Mouse (Mus musculus): Measurements from ENCODE around the gene Tra2a. TPM values are rescaled to one million over a fixed set of nuclear protein-coding genes. Genes with fewer than 3 reads are reported as not detected.

Tra2a gene
- total and polyA plus RNA-seq, 3 experiments: 85.2 to 108 TPM; not detected in 1

- TF ChIP-seq TBP (IDR thresholded peaks at IDR 0.05; ENCODE audit: low read depth, low read length) (no peak), MEF2A (IDR thresholded peaks at IDR 0.05; ENCODE audit: extremely low read depth, insufficient replicate concordance, low read depth, low read length, poor library complexity, severe bottlenecking) (no peak), UBTF (IDR thresholded peaks at IDR 0.05; ENCODE audit: borderline replicate concordance, insufficient read depth, low read depth, low read length) (no peak), TCF12 (IDR thresholded peaks at IDR 0.05; ENCODE audit: low read depth, low read length) (no peak), MYC (IDR thresholded peaks at IDR 0.05; ENCODE audit: low read depth, low read length) (no peak), USF1 (IDR thresholded peaks at IDR 0.05; ENCODE audit: low read depth, low read length) (no peak), ZKSCAN1 (IDR thresholded peaks at IDR 0.05; ENCODE audit: low read depth, low read length) (no peak), BHLHE40 (IDR thresholded peaks at IDR 0.05; ENCODE audit: borderline replicate concordance, low read depth, low read length) (no peak), CTCF (IDR thresholded peaks at IDR 0.05 in 2 of 3, conservative IDR thresholded peaks at IDR 0.05 in 1 of 3; ENCODE audit: control insufficient read depth in 1 of 3, insufficient read depth in 1 of 3, low read depth in 2 of 3, low read length in 3 of 3, poor library complexity in 1 of 3, severe bottlenecking in 1 of 3) (no peak), ZMIZ1 (IDR thresholded peaks at IDR 0.05; ENCODE audit: low read depth, low read length) (no peak), KAT2A (conservative IDR thresholded peaks at IDR 0.05; ENCODE audit: low read depth, low read length) (no peak), ETS1 (IDR thresholded peaks at IDR 0.05; ENCODE audit: low read depth, low read length) (no peak), EP300 (IDR thresholded peaks at IDR 0.05; ENCODE audit: low read depth in 1 of 2, low read length in 2 of 2) (no peak), GATA1 (IDR thresholded peaks at IDR 0.05; ENCODE audit: low read depth, low read length) (no peak), NRF1 (IDR thresholded peaks at IDR 0.05; ENCODE audit: insufficient read depth, low read depth, low read length, poor library complexity, severe bottlenecking) (no peak), ZNF384 (IDR thresholded peaks at IDR 0.05; ENCODE audit: low read depth, low read length) (no peak), MAZ (IDR thresholded peaks at IDR 0.05; ENCODE audit: low read depth, low read length) (no peak)
- no peak for DNase-seq (ENCODE audit: low read depth, low spot score)
- Histone ChIP-seq H3K4me1 (ENCODE audit: control insufficient read depth in 1 of 2, insufficient read depth in 2 of 2, low read length in 2 of 2) (peaks cover 16 to 26% of the 10 kb centered on the region in 2 experiments; a peak in 3 of 4 replicates), H3K4me3 (ENCODE audit: control insufficient read depth in 1 of 2, insufficient read depth in 1 of 2, low read depth in 2 of 2, low read length in 2 of 2) (no peak overlapping the region), H3K9me3 (replicated peaks; ENCODE audit: insufficient read depth, low read length) (no peaks in the 10 kb centered on the region), H3K79me2 (ENCODE audit: control insufficient read depth, insufficient read depth, low read length, poor library complexity) (peaks cover 68% of the 10 kb centered on the region), H3K36me3 (ENCODE audit: control insufficient read depth in 1 of 2, insufficient read depth in 2 of 2, low read length in 2 of 2) (peaks cover 6 to 45% of the 10 kb centered on the region in 2 experiments; a peak in 3 of 4 replicates), H3K9ac (ENCODE audit: control insufficient read depth, low read depth, low read length, poor library complexity, severe bottlenecking) (no peak overlapping the region), H3K27ac (ENCODE audit: control insufficient read depth, low read depth, low read length) (no peak overlapping the region), H3K27me3 (ENCODE audit: control insufficient read depth in 1 of 2, insufficient read depth in 2 of 2, low read length in 2 of 2) (no peaks in the 10 kb centered on the region)
These were observed 6.0 kb downstream of the Tra2a start for GRCm38 (mm10) chr6:49257880-49258279.

GRCm38 (mm10) chr6:49252207-49252606, 11.6 kb downstream of the Tra2a start:
- H3K4me3 ChIP-seq (ENCODE audit: control insufficient read depth in 1 of 2, insufficient read depth in 1 of 2, low read depth in 2 of 2, low read length in 2 of 2): no peak overlapping the region
- H3K27ac ChIP-seq (ENCODE audit: control insufficient read depth, low read depth, low read length): no peak overlapping the region
- peaks cover 7 to 28% of the 10 kb centered on the region in 2 experiments for H3K36me3 ChIP-seq (ENCODE audit: control insufficient read depth in 1 of 2, insufficient read depth in 2 of 2, low read length in 2 of 2)
- TF ChIP-seq TCF12 (IDR thresholded peaks at IDR 0.05; ENCODE audit: low read depth, low read length): no peak
- TF ChIP-seq ZKSCAN1 (IDR thresholded peaks at IDR 0.05; ENCODE audit: low read depth, low read length): no peak
- no peak for TF ChIP-seq SMC3 (IDR thresholded peaks at IDR 0.05; ENCODE audit: low read depth, low read length)
- TF ChIP-seq MAZ (IDR thresholded peaks at IDR 0.05; ENCODE audit: low read depth, low read length): no peak
- TF ChIP-seq MAFK (IDR thresholded peaks at IDR 0.05; ENCODE audit: borderline replicate concordance, low read depth, low read length): no peak
- TF ChIP-seq MEF2A (IDR thresholded peaks at IDR 0.05; ENCODE audit: extremely low read depth, insufficient replicate concordance, low read depth, low read length, poor library complexity, severe bottlenecking): no peak
- TF ChIP-seq UBTF (IDR thresholded peaks at IDR 0.05; ENCODE audit: borderline replicate concordance, insufficient read depth, low read depth, low read length): no peak
- TF ChIP-seq BHLHE40 (IDR thresholded peaks at IDR 0.05; ENCODE audit: borderline replicate concordance, low read depth, low read length): no peak
- no peak for TF ChIP-seq MAX (IDR thresholded peaks at IDR 0.05; ENCODE audit: low read length)
- TF ChIP-seq POLR2AphosphoS2 (IDR thresholded peaks at IDR 0.05; ENCODE audit: low read length): no peak
- no peak for TF ChIP-seq E2F4 (IDR thresholded peaks at IDR 0.05; ENCODE audit: borderline replicate concordance, low read depth, low read length)
- TF ChIP-seq RAD21 (IDR thresholded peaks at IDR 0.05; ENCODE audit: low read depth, low read length): no peak
- no peak for TF ChIP-seq SIN3A (IDR thresholded peaks at IDR 0.05; ENCODE audit: low read length)
- no peak for TF ChIP-seq GATA1 (IDR thresholded peaks at IDR 0.05; ENCODE audit: low read depth, low read length)
- no peak for TF ChIP-seq JUND (IDR thresholded peaks at IDR 0.05; ENCODE audit: low read depth, low read length)
- no peak for TF ChIP-seq TBP (IDR thresholded peaks at IDR 0.05; ENCODE audit: low read depth, low read length)
- no peak for TF ChIP-seq NELFE (IDR thresholded peaks at IDR 0.05; ENCODE audit: low read depth, low read length)
- TF ChIP-seq RCOR1 (IDR thresholded peaks at IDR 0.05; ENCODE audit: low read depth, low read length): no peak
- TF ChIP-seq CHD2 (IDR thresholded peaks at IDR 0.05; ENCODE audit: low read length): no peak
- no peak for TF ChIP-seq ZNF384 (IDR thresholded peaks at IDR 0.05; ENCODE audit: low read depth, low read length)
- H3K9ac ChIP-seq (ENCODE audit: control insufficient read depth, low read depth, low read length, poor library complexity, severe bottlenecking): no peak overlapping the region
- no peak for DNase-seq (ENCODE audit: low read depth, low spot score)
- H3K27me3 ChIP-seq (ENCODE audit: control insufficient read depth in 1 of 2, insufficient read depth in 2 of 2, low read length in 2 of 2): no peaks in the 10 kb centered on the region
- H3K9me3 ChIP-seq (replicated peaks; ENCODE audit: insufficient read depth, low read length): no peaks in the 10 kb centered on the region
- no peaks in the 10 kb centered on the region for H3K4me1 ChIP-seq (ENCODE audit: control insufficient read depth in 1 of 2, insufficient read depth in 2 of 2, low read length in 2 of 2)
- peaks cover 20% of the 10 kb centered on the region for H3K79me2 ChIP-seq (ENCODE audit: control insufficient read depth, insufficient read depth, low read length, poor library complexity)
